Mouse (Mus musculus): ENCODE data around the gene Mfng.
A peak's percentile ranks its signal among the peaks of the same experiment; 100 is the strongest.

Mfng gene

DNA sequence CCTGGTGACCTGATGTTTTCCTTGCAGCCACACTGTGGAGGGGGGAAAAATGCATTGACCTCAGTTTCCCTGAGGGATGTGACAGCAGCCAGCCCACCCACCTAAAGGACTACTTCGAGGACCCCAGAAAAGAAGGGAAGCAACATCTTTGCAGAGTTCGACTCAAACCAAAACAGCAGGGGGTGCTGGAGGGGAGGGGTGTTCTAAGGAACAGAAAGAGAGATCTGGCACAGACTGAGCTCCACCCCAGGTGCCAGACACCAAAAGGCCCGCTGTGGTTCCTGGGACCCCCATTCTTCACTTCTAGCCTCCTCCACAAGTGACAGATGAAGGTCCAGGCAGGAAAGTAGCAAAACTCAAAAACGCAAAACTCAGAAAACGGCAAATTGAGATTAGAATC, 57.4 kb downstream of the Mfng start:
- DNase-seq (ENCODE audit: low spot score), result no peak

DNA sequence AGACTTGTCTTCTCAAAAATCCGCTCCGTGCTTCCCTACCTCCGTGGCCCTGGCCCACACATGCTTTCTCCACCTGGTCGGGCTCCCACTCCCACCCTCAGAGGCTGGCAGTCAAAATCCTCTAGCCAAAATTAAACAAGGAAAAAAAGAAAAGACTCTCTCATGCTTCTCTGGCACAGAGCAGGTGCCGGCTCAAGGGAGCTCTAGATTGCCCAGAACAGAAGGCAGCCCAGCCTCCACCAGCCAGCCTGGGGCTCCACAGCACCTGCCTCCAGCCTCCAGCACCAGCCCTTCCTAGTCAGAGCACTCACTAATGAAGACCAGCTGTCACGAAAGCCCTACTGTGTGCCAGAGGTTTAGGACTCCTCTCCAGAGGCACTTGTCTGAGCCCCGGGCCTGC, 59.5 kb downstream of the Mfng start:
- DNase-seq (ENCODE audit: low spot score), result no peak

DNA sequence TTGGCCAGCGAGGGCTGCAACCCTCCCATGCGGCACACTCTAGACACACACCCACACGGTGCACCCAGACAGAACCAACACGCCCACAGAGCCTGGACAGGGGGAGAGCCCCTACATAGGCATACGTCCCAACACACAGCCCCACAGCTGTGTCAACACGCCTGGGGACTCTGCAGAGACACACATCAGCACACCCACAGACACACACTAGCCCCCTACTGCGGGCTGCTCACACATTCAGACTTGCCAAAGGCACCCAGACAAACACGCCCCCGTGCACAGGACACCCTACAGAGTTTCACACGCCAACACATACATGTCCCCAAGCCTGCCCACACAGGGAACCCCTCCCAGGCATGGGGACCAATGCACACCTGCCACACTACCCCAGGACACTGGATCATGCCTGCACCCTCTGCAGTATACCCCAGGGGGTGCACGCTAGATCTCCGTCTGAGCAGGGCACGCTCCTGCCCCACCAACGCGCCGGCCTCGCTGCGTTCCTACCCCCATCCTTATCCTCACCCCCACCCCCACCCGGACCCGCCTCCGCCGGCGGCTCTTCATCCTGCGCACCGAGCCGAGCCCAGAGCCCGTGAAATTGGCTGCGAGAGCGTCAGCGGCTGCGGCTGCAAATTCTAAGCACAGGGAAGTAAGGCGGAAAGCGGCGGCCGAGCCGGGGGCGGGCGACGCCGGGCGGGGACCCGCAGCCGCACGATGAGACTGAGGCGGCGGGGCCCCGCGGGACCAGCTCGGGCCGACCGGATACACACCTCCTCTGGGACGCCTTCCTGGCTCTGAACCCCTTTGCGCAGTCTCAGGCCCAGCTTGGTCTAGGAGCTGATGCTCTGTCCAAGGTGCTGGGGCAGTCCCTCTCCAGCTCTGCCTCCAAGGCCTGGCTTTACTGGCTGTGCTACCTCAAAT, 60.7 kb downstream of the Mfng start:
- peak; percentile 68 for DNase-seq (ENCODE audit: low spot score)

GRCm38 (mm10) chr15:78711935-78712334, 61.3 kb downstream of the Mfng start:
- DNase-seq (ENCODE audit: low spot score), result no peak

DNA sequence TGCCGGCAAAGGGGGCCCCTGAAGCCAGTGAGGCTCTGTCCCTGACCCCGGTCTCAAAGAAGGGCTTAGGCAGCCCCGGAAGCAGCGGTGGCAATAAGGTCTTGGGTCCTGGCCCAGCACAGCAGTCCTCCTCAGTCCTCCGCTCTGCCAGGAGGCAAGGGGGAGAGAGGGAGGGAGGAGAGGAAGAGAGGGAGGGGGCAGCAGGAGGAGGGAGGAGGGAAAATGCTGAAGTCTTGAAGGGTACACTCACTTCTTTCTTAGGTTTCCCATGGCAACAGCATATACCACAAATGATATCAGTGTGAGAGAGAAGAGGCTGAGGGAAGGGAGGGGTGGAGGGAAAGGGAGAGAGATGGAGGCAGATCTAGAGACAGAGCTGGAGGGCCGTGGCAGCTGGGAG, 62.6 kb downstream of the Mfng start:
- no peak for DNase-seq (ENCODE audit: low spot score)

- peak; percentile 60 for DNase-seq (ENCODE audit: low spot score)
Observed at GRCm38 (mm10) chr15:78709767-78710166, 63.5 kb downstream of the Mfng start.

GRCm38 (mm10) chr15:78706630-78707029, 66.6 kb downstream of the Mfng start:
- DNase-seq (ENCODE audit: low spot score), result no peak
